Mouse (Mus musculus) c-Kit-negative CD71-positive TER-119-positive erythroid progenitor cells, embryonic 14.5 days (primary cell): ENCODE results near the gene St5.

Experiments
- DNase-seq: peaks from one replicate; pipeline ENCODE4 v3.0.0-alpha.2; 2013; ENCODE audit warnings: low read depth, low spot score

St5 gene

GRCm38 (mm10) chr7:109610348-109610747 lies 93.1 kb downstream of the St5 start:
- DNase-seq, result no peak

- no peak for DNase-seq
Observed at GRCm38 (mm10) chr7:109609565-109610345, 93.7 kb downstream of the St5 start.

- DNase-seq, result no peak
Observed at GRCm38 (mm10) chr7:109608831-109609230, 94.6 kb downstream of the St5 start.

- DNase-seq, result no peak
Observed at GRCm38 (mm10) chr7:109606994-109607610, 96.3 kb downstream of the St5 start.

GRCm38 (mm10) chr7:109602562-109602961 lies 100.8 kb downstream of the St5 start:
- DNase-seq, result no peak

DNA sequence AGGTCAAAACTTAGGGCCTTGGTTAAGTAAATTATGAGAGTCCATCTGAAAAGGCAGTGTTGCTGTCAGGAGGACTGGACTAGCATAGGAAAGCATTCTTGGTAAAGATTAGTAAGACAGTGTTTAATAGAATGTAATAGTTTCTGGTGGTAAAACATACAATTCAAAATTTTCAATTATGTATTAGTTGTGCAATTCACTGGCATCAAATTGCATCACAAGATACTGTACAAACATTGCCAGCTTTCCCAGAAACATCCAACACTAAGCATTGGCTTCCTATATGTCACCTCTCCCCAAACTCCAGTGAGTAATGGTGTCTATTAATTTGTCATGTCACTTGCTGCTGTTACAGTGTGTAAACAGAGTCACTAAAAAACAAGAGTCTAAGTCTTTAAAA lies 101.4 kb downstream of the St5 start:
- DNase-seq, result no peak

DNA sequence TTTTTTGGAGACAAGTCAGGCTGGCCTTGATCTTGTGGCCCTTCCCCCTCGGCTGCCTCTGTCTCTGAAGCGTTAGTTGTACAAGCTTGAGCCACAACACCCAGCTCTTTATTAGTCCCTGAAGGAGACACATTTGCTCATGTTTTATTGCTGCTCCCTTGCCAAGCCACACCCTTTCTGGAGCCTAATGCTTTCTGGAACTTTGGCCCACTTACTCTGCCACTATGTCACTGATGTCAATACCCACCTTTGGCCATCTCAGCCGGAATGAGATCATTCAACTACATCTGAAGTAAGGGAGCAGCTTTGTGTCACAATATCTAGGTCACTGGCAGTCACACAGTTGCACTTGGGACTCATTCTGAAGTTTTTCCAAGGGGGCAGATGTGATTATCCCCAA lies 102.7 kb downstream of the St5 start:
- DNase-seq, result no peak

GRCm38 (mm10) chr7:109599998-109600397 lies 103.4 kb downstream of the St5 start:
- DNase-seq, result no peak

GRCm38 (mm10) chr7:109594845-109595531 lies 108.4 kb downstream of the St5 start:
- DNase-seq, result no peak

DNA sequence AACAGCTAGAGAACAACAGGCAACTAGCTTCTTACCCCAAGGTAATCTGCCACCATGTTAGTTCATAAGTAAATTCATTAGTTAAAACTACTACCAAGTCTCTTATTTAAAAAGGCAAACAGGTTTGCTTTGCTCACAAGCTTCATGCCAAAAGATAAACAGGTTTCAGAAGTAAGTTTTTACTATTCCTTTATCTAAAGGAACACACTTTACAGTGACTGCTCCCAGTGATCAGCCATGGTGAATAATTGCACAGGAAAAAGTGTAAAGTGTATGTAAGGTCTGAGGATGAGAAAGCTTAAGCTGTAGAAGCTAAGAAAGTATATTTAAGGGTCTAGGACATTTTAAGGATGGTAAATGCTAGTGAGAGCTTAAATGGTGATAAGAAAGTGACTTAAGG lies 109.4 kb downstream of the St5 start:
- no peak for DNase-seq

DNA sequence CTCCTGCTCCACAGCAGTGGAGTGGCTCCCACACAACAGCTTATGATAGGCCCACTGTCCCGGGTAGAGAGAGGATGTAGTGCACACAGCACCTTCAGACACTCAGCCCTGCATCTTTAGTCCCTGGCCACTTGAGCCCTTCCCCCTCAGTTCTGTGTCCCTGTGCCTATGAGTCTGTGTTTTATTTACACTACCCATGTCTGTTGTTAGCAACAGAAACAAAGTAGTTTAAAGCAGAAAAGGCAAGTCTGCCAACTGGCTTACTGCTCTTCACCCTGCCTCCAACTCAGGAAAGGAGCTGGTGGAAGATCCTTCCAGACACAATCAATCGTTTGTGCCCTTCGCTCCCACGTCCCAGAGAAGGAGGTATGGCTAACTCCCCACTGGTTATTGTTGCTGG lies 111.2 kb downstream of the St5 start:
- DNase-seq, result no peak

DNA sequence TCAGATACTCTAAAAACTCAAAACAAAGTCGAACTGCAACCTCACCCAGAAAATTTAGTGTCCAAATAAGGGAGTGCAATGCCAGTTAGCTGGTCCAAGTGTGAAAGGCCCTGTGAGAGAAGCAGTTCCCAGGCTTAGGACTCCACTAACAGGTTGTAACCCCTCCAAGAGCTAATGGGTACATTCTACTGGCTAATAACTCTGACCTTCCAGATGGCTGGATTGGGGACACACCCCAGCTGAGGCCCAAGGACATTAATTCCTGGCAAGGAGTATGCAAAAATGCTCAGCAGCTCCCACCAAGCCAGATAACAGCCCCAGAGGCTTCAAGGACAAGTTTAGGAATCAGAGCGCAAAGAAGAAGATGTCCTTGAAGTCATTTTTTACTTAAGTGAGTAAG lies 112.8 kb downstream of the St5 start:
- DNase-seq, result no peak

GRCm38 (mm10) chr7:109588990-109589389 lies 114.4 kb downstream of the St5 start:
- no peak for DNase-seq

GRCm38 (mm10) chr7:109588145-109588544 lies 115.3 kb downstream of the St5 start:
- no peak for DNase-seq

DNA sequence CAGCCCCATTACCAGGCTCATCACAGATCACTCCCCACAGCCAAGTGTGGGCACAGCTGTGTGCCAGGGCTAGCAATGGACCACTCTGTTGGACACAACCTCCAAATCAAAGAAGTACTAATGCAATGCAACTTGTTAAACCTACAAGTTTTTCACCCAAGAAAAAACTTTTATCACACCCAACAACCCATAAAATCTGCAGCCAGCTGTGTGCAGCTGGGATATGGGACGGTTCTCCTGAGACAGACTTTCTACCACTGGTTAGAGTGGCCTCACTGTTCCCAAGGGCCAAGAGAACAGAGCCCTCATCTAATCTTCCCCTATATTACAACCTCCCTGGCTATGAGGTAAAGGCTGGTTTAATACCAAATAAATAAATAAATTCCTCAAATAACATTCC lies 118.9 kb downstream of the St5 start:
- DNase-seq, result no peak

DNA sequence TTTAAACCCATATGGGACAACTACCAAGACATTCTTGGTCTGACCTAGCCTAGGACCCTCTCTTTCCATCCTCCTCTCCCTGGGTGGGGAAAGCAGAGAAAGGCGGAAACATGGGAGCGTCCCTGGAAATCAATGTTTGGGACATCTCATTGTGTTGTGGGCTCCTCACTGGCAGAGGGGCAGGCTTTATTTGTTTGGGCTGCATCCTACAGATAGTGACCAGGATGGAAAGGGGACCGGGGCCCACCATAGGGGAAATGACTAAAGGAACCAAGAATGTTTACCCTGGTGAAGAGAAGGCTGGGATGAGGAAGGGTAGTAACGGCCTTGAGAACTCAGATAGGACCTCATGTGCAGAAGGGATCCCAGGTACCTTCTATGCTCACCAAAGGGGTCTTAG lies 122.9 kb downstream of the St5 start:
- no peak for DNase-seq

DNA sequence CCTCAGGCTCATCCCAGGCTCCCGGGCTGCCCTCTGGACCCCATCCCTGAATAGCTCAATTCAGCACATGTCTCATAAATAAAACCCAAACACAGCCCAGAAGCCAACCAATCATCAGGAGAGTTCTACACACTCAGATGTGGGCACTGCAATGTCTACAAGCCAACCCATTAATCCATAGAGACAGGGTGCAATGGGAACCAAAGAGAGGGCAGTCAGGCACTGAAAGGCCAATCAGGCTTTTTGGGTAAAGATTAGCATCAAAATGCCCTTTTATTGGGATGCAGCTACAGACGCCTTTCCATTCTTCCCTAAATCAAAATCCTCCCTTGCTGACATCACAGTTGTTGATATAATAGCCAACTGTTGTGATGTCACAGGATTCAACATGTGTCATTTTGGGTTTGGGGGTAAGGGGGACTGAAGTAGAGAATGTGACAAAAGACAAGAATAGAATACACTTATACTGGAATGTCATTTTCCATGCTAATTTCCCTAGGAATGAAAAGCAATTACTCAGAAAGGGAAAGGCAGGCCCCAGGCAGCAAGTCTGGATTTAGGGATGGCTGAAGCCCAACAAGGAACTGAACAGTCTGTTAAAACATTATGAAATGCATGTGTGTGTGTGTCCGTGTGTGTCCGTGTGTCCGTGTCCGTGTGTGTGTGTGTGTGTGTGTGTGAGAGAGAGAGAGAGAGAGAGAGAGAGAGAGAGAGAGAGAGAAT lies 123.7 kb downstream of the St5 start:
- no peak for DNase-seq

DNA sequence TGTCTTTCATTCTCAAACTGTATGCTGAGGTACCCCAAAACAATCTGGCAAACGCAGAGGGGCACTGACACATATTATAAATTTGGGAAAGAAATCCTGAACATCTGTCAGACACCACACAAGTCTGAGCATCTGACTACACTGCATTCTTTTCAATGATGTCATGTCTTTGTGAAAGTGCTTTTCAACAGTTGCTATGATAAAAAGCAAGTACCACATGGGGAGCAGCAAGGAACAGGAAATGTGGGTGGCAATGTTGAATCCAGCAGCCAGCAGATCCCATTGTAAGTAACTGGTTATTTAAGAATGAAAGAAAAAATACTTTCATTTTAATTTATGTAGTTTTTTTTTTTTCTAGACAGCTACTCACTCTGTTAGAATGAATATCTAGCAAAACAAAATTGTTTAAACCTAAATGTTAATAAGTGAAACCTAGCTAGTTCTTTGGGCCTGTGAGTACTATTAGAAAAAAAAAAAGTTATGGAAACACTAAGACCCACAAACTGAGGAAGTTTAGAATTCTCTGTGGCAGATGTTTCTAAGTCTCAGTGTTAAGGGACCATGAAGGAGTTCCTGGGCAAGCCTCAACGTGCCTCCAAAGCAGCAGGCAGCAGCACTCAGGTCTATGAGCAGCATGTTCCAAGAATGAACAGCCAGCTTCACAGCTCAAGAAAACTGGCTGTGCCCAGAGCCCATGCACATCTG lies 124.4 kb downstream of the St5 start:
- no peak for DNase-seq

- DNase-seq, result no peak
Observed at GRCm38 (mm10) chr7:109576321-109577314, 126.8 kb downstream of the St5 start.

DNA sequence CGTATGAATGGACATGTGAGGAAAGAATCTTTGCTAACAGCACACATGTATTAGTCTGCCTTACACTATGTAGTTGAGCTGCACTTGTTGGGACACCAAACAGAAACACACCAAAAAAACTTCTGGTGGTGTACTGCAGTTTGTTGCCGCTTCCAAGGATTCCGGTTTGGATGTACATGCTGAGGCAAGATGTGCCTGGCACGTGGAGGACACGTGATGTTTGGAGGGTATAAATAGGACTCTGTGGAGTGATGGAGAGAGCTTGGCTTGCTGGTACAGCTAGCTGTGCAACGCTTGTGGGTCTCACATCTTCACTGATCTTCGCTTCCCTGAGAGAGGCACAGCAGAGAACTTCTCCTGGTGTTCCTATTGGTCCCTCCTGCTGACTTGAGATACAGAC lies 129.2 kb downstream of the St5 start:
- no peak for DNase-seq
